Comparison of ENCODE assay signal across 8 mouse cellular contexts in the genomic region with DNA sequence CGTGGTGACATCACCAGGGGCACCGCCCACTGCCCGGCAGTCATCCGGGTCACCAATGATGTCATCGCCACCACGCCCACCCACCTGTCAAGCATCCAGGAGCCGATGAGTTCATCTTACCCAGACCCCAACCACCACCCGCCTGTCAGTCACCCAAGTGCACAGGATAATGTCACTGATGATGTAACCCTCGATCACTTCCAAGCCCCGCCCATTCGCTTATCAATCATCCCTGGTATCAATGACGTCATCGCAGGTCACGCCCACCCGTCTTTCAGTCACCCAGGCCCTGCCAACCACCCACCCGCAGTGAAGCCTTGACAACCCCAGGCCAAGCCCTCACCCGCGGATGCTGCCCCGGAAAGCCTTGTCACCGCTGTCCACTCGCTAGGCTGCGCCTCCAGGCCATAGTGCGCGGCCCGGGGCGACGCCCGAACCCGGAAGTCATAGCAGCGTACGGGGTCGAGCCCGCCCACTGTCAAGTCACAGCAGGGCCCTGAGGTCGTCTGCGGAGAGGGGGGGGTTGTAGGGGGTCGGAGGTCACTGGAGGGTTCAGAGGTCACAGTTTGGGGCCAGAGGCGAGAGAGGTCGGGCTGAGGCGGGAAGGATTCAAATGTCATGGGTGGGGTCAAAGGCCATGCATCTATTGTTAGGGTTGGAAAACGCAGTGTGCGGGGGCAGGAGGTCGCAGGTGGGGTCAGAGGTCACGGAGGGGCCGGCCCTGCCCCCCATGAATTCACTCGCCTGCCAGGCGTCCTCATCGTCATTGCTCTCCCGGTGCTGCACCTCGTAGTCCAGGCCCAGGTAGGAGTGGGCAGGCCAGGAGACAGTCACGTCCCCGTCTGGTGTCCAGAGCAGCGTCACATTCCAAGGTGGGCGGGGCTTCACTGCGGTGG. TPM values are rescaled to one million over a fixed set of nuclear protein-coding genes. Genes with fewer than 3 reads are reported as not detected.
A peak's percentile ranks its signal among the peaks of the same experiment; 100 is the strongest.
DNase-seq lines count a peak whose midpoint lies in the region; ATAC-seq and TF ChIP-seq lines count a peak whose summit lies in the region.

No protein-coding gene starts in this region.

- H3K4me1 ChIP-seq in megakaryocyte, embryonic 14.5 days = no peaks in the 10 kb centered on the region; the same call in 1 of the 2 replicates
- H3K4me1 ChIP-seq in intestine, embryonic 16.5 days (ENCODE audit: control insufficient read depth, insufficient read depth, low read length) = no peaks in the 10 kb centered on the region

- H3K9ac ChIP-seq in intestine, embryonic 16.5 days (ENCODE audit: low read depth, low read length) = no peak overlapping the region

- peak overlapping the region; percentile 92 for H3K27ac ChIP-seq in gastrocnemius, adult 2 months
- H3K27ac ChIP-seq in intestine, embryonic 16.5 days (ENCODE audit: low read length) = peak overlapping the region; percentile 98; the same call in 1 of the 2 replicates

- TF ChIP-seq CTCF in gastrocnemius, adult 2 months (IDR thresholded peaks at IDR 0.05) = no peak

- no peak for ATAC-seq in megakaryocyte, adult 5-6 weeks (ENCODE audit: poor library complexity, severe bottlenecking)
- no peak for ATAC-seq in intestine, embryonic 16.5 days
- ATAC-seq in activated CD4-positive, CD25-positive, alpha-beta regulatory T cell, adult 4 months = no peak

- 74% methylated on average over 54 of the region's 54 CpGs for WGBS in intestine, embryonic 16.5 days

- intact Hi-C loops in gastrocnemius, adult 2 months (cut with DNase I) = loop anchor here (10.0 kb wide), 1 partner anchor 549 kb away; a partner anchor contains a TSS

- H3K4me3 ChIP-seq in megakaryocyte, embryonic 14.5 days (replicated peaks) = peak overlapping the region; percentile 95
- H3K4me3 ChIP-seq in gastrocnemius, adult 2 months = peak overlapping the region; percentile 90
- H3K4me3 ChIP-seq in intestine, embryonic 16.5 days (ENCODE audit: low read length) = peak overlapping the region; percentile 77

- peak; percentile 26 for DNase-seq in adrenal gland, postnatal 25 days
- DNase-seq in gastrocnemius, adult 2 months = peak; percentile 44
- DNase-seq in liver = peak; percentile 4
- DNase-seq in retina, postnatal 1 day = peak; percentile 21

- H3K27me3 ChIP-seq in megakaryocyte, embryonic 14.5 days (replicated peaks) = no peaks in the 10 kb centered on the region
- H3K27me3 ChIP-seq in intestine, embryonic 16.5 days (replicated peaks; ENCODE audit: control insufficient read depth, insufficient read depth, low read length) = no peaks in the 10 kb centered on the region

- H3K36me3 ChIP-seq in megakaryocyte, embryonic 14.5 days (replicated peaks; ENCODE audit: low read length) = peaks cover 47% of the 10 kb centered on the region
- H3K36me3 ChIP-seq in intestine, embryonic 16.5 days (ENCODE audit: control insufficient read depth, insufficient read depth, low read length) = peaks cover 21% of the 10 kb centered on the region

- H3K4me2 ChIP-seq in intestine, embryonic 16.5 days (ENCODE audit: low read depth, low read length) = peak overlapping the region; percentile 29

- peaks cover 50% of the 10 kb centered on the region for H3K9me3 ChIP-seq in megakaryocyte, embryonic 14.5 days
- H3K9me3 ChIP-seq in intestine, embryonic 16.5 days (ENCODE audit: control insufficient read depth, low read length) = peaks cover 43% of the 10 kb centered on the region

RNA-seq across cellular contexts. Expression of a gene that starts 2.9 kb away (rescaled TPM):
- polyA plus RNA-seq in megakaryocyte, embryonic 14.5 days (2012; ENCODE audit: insufficient read depth, low replicate concordance) = 161 and 214 TPM in 2 replicates
- total RNA-seq in megakaryocyte, adult 5-6 weeks (2015) = 25.0 and 32.9 TPM in 2 replicates
- 38.0 and 39.9 TPM in 2 replicates for total RNA-seq in megakaryocyte, adult 5-6 weeks (2017)
- total RNA-seq in adrenal gland, postnatal 25 days (2021) = 42.8 and 45.0 TPM in 2 replicates
- total RNA-seq in gastrocnemius, adult 2 months (2021) = 1 to 10 TPM; 2.0 to 3.4 TPM
- polyA plus RNA-seq in intestine, embryonic 16.5 days (2015; fragmentation: Nextera tagmentation; extraction: Ambion mirVana) = 10.4 and 13.5 TPM in 2 replicates
- 1 to 10 TPM; 7.7 to 9.8 TPM for polyA plus RNA-seq in activated CD4-positive, CD25-positive, alpha-beta regulatory T cell, adult 4 months (2017; shearing (Covaris generic))
